Mouse (Mus musculus): ENCODE data around the gene Tmem44. TPM values are rescaled to one million over a fixed set of nuclear protein-coding genes. Genes with fewer than 3 reads are reported as not detected.

Tmem44 gene
- total and polyA plus RNA-seq, 2 experiments from 2014 or later = 44.6 to 83.9 TPM

DNA sequence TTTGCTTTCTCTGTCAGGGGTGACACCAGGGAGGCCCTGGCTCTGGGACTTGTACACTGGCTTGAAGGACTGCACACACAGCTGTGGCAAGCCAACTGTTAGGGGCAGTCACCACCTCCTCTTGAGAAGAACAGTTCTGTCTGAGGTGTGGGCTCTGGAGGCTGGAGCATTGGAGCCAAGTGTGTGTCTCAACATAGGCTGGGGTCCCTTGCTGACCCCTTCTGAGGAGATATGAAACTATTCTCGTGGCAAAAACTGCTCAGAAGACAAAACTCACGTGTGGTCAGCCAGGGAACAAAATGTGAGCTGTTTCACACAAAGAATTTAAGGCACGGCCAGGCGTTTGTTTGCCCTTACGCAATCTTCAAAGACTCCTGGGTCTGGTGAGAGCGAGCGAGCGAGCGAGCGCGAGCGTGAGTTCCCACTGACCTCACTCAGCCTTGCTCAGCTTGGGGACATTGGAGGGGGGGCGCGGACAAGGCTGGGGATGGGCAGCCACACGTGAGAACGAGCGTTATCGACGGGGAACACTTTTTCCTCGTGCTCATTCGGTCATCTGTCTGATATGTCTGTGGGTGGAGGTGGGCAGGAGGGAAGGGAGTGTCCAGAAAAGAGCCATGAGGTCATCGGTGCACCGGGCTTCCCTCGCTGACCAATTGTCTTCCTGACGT, 48.3 kb downstream of the Tmem44 start:
- Histone ChIP-seq H3K36me3 (ENCODE audit: insufficient read depth, low read length) (no peaks in the 10 kb centered on the region), H3K4me3 (ENCODE audit: low read length) (no peak overlapping the region), H3K27me3 (ENCODE audit: insufficient read depth, low read length) (no peaks in the 10 kb centered on the region), H3K9me3 (ENCODE audit: low read length) (no peaks in the 10 kb centered on the region), H3K9ac (replicated peaks; ENCODE audit: low read length) (no peak overlapping the region), H3K4me2 (ENCODE audit: low read depth, low read length) (0 out of 2 replicates have a peak overlapping the region, but pooled peaks have one; percentile 13), H3K4me1 (ENCODE audit: insufficient read depth, low read length) (no peaks in the 10 kb centered on the region), H3K27ac (0 out of 2 replicates have a peak overlapping the region, but pooled peaks have one; percentile 41)
- TF ChIP-seq CTCF (IDR thresholded peaks at IDR 0.05; ENCODE audit: low read depth) = no peak
- ATAC-seq (0 out of 2 replicates have a peak, but pooled peaks have one; percentile 18), DNase-seq (ENCODE audit: low spot score) (no peak)
- WGBS = 44% methylated on average over 25 of the region's 25 CpGs

GRCm38 (mm10) chr16:30501621-30502020, 49.0 kb downstream of the Tmem44 start:
- DNase-seq (ENCODE audit: low spot score) = no peak
- TF ChIP-seq CTCF (IDR thresholded peaks at IDR 0.05; ENCODE audit: low read depth) = no peak
- WGBS = 68% methylated on average over 5 of the region's 5 CpGs
- ATAC-seq = no peak
- Histone ChIP-seq H3K4me1 (ENCODE audit: insufficient read depth, low read length) (no peaks in the 10 kb centered on the region), H3K36me3 (ENCODE audit: insufficient read depth, low read length) (no peaks in the 10 kb centered on the region), H3K9ac (replicated peaks; ENCODE audit: low read length) (no peak overlapping the region), H3K4me3 (ENCODE audit: low read length) (no peak overlapping the region), H3K27ac (0 out of 2 replicates have a peak overlapping the region, but pooled peaks have one; percentile 41), H3K4me2 (ENCODE audit: low read depth, low read length) (no peak overlapping the region), H3K27me3 (ENCODE audit: insufficient read depth, low read length) (no peaks in the 10 kb centered on the region), H3K9me3 (ENCODE audit: low read length) (no peaks in the 10 kb centered on the region)

- Histone ChIP-seq H3K4me2 (ENCODE audit: low read depth, low read length) (no peak overlapping the region), H3K4me3 (ENCODE audit: low read length) (no peak overlapping the region), H3K4me1 (ENCODE audit: insufficient read depth, low read length) (no peaks in the 10 kb centered on the region), H3K27me3 (ENCODE audit: insufficient read depth, low read length) (no peaks in the 10 kb centered on the region), H3K36me3 (ENCODE audit: insufficient read depth, low read length) (no peaks in the 10 kb centered on the region), H3K9me3 (ENCODE audit: low read length) (no peaks in the 10 kb centered on the region), H3K27ac (no peak overlapping the region), H3K9ac (replicated peaks; ENCODE audit: low read length) (no peak overlapping the region)
- 81% methylated on average over 7 of the region's 7 CpGs for WGBS
- no peak for ATAC-seq
- DNase-seq (ENCODE audit: low spot score) = no peak
- no peak for TF ChIP-seq CTCF (IDR thresholded peaks at IDR 0.05; ENCODE audit: low read depth)
Measured at GRCm38 (mm10) chr16:30500223-30500622, 50.4 kb downstream of the Tmem44 start.

DNA sequence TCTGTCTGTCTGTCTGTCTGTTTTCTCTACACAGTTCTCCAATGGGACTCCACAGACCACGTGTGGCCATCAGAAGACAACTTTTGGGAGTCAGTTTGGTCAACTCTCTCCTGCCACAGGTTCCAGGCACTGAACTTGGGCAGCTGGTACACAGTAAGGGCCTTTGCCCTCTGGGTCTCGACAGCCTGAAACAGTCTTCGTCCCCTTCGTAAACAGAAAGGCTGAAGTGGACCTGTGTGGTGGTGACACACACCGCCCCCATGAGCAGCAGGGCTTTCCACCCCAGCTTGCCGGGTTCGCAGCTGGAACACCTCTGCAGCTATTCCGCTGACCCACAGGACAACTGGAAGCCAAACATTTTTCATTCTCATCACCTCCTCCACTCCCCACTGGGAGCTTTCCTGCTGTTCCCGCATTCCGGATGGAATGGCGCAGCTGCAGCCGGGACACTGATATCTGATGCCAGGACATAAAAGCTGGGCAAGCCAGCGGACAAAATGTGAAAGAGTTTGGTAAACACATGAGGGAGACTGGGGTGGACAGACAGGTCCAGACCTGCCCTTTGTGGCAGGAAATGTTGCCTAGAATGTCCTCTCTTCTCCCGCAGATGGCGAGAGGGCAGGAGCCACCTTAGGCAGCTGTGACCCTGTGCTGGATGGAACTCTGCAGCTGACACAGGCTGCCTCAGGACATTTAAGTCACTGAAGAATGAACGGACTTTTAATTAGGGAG, 51.4 kb downstream of the Tmem44 start:
- Histone ChIP-seq H3K27me3 (ENCODE audit: insufficient read depth, low read length) (no peaks in the 10 kb centered on the region), H3K4me1 (ENCODE audit: insufficient read depth, low read length) (no peaks in the 10 kb centered on the region), H3K9ac (replicated peaks; ENCODE audit: low read length) (no peak overlapping the region), H3K9me3 (ENCODE audit: low read length) (no peaks in the 10 kb centered on the region), H3K4me3 (ENCODE audit: low read length) (no peak overlapping the region), H3K36me3 (ENCODE audit: insufficient read depth, low read length) (no peaks in the 10 kb centered on the region), H3K4me2 (ENCODE audit: low read depth, low read length) (no peak overlapping the region), H3K27ac (no peak overlapping the region)
- 21% methylated on average over 16 of the region's 16 CpGs for WGBS
- ATAC-seq (no peak), DNase-seq (ENCODE audit: low spot score) (no peak)
- TF ChIP-seq CTCF (IDR thresholded peaks at IDR 0.05; ENCODE audit: low read depth) = no peak

DNA sequence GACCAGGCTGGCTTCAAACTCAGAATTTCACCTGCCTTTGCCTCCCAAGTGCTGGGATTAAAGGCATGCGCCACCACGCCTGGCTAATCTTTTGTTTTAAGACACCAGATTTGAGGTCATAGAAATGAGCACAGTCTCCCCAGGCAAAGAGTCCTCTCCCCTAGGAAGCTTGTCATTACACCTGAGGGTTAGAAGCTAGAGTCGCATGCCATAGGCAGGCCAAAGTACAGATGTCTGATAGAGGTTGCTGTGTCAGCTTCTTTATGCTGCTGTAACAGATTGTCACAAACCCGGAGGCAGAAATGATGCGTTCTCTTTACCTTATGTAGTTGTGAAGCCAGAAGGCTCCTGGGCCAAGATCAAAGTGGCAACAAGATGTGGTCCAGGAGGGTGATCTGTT, 53.3 kb downstream of the Tmem44 start:
- no peaks in the 10 kb centered on the region for H3K27me3 ChIP-seq (ENCODE audit: insufficient read depth, low read length)
- no peak overlapping the region for H3K4me2 ChIP-seq (ENCODE audit: low read depth, low read length)
- ATAC-seq (no peak), DNase-seq (ENCODE audit: low spot score) (no peak)
- 90% methylated on average over 5 of the region's 5 CpGs for WGBS
- no peak overlapping the region for H3K27ac ChIP-seq
- H3K36me3 ChIP-seq (ENCODE audit: insufficient read depth, low read length) = no peaks in the 10 kb centered on the region
- no peaks in the 10 kb centered on the region for H3K4me1 ChIP-seq (ENCODE audit: insufficient read depth, low read length)
- no peaks in the 10 kb centered on the region for H3K9me3 ChIP-seq (ENCODE audit: low read length)
- TF ChIP-seq CTCF (IDR thresholded peaks at IDR 0.05; ENCODE audit: low read depth) = no peak
- H3K9ac ChIP-seq (replicated peaks; ENCODE audit: low read length) = no peak overlapping the region
- H3K4me3 ChIP-seq (ENCODE audit: low read length) = no peak overlapping the region

GRCm38 (mm10) chr16:30494883-30495282, 55.8 kb downstream of the Tmem44 start:
- H3K4me2 ChIP-seq (ENCODE audit: low read depth, low read length) = no peak overlapping the region
- H3K4me1 ChIP-seq (ENCODE audit: insufficient read depth, low read length) = no peaks in the 10 kb centered on the region
- H3K9me3 ChIP-seq (ENCODE audit: low read length) = no peaks in the 10 kb centered on the region
- H3K27ac ChIP-seq = no peak overlapping the region
- no peak overlapping the region for H3K4me3 ChIP-seq (ENCODE audit: low read length)
- no peaks in the 10 kb centered on the region for H3K36me3 ChIP-seq (ENCODE audit: insufficient read depth, low read length)
- DNase-seq (ENCODE audit: low spot score) = no peak
- H3K27me3 ChIP-seq (ENCODE audit: insufficient read depth, low read length) = no peaks in the 10 kb centered on the region
- no peak for TF ChIP-seq CTCF (IDR thresholded peaks at IDR 0.05; ENCODE audit: low read depth)
- 91% methylated on average over 6 of the region's 6 CpGs for WGBS
- ATAC-seq = no peak
- no peak overlapping the region for H3K9ac ChIP-seq (replicated peaks; ENCODE audit: low read length)

- no peak for TF ChIP-seq CTCF (IDR thresholded peaks at IDR 0.05; ENCODE audit: low read depth)
- no peak overlapping the region for H3K4me2 ChIP-seq (ENCODE audit: low read depth, low read length)
- no peaks in the 10 kb centered on the region for H3K36me3 ChIP-seq (ENCODE audit: insufficient read depth, low read length)
- ATAC-seq = no peak
- no peaks in the 10 kb centered on the region for H3K27me3 ChIP-seq (ENCODE audit: insufficient read depth, low read length)
- H3K4me3 ChIP-seq (ENCODE audit: low read length) = no peak overlapping the region
- no peak overlapping the region for H3K9ac ChIP-seq (replicated peaks; ENCODE audit: low read length)
- H3K9me3 ChIP-seq (ENCODE audit: low read length) = no peaks in the 10 kb centered on the region
- DNase-seq (ENCODE audit: low spot score) = no peak
- no peak overlapping the region for H3K27ac ChIP-seq
- whole genome bisulfite sequencing = 73% methylated on average over 4 of the region's 4 CpGs
- no peaks in the 10 kb centered on the region for H3K4me1 ChIP-seq (ENCODE audit: insufficient read depth, low read length)
Measured at GRCm38 (mm10) chr16:30491742-30492141, 58.9 kb downstream of the Tmem44 start.
